Mouse (Mus musculus) lung, postnatal 0 days (tissue): ENCODE data around the gene Snapin.

Source experiments
- CTCF ChIP-seq: IDR thresholded peaks from 2 replicates; pipeline ENCODE4 v1.5.1; 2016; ENCODE audit warnings: antibody characterized with exemption, mild to moderate bottlenecking
- EP300 ChIP-seq: IDR thresholded peaks from 2 replicates; pipeline ENCODE4 v1.6.1; 2016; ENCODE audit warnings: antibody characterized with exemption, mild to moderate bottlenecking, control low read depth

DNA sequence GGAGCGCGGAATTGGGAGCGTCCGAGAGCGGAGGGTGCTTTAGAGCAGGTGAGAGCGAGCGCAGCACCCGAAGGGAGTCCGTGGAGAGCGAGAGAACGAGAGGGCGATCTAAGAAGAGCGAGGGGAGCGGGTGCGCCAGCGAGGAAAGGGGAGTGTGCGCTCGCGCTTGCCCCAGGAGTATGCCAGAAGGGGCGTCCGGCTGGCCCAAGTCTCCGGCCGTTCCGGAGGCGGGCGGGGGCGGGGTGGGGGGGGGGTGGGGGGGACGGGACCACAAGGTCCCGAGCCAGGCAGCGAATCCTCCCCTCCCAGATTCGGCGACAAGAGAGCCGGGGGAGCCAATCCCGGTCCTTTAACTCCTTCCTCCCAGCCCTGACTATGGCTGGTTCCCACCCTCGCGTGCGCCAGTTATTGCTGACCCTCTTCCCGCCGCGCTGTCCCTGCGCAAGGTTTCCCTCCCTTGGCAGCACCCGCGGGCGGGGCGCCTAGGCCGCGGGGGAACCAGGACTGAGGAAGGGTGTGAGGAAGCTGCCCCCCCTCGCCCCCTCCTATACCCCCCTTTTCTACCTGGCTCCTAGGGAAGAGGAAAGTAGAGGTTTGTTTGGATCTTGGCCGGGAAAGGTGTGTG is 25.0 kb downstream of the Snapin start, which contains the start of gene Npr1:
- TF ChIP-seq CTCF = no peak
- TF ChIP-seq EP300 = no peak
